24 mouse cellular contexts compared by ENCODE assay signal in the genomic region with DNA sequence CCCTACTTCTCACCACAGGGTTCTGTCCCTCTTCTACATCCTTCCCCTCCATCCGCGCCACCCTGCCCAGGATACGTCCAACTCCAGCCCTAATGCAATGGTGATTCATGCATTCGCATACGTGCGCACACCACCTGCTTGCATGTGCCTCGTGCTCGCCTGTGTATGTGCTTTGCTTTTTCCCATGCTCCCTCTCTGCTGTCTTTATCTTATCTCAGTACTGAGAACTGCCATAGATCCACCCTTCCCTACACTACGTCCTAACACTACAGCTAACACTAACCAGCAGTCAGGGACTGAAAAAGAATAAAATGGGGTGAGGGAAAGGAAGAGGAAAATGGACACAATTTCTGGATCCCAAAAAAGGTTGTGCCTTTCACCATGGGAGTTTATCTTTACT.
DNase-seq lines count a peak whose midpoint lies in the region; ATAC-seq lines count a peak whose summit lies in the region.
"Had no signal": no experiment of that assay in that cellular context is flagged by ENCODE, and none has a peak within 500 bp of the region (broad histone marks: within the 10 kb centered on the region; RNA-seq: fewer than 3 reads in every experiment).

No protein-coding gene starts in this region.

- no peaks in the 10 kb centered on the region for H3K27me3 ChIP-seq in intestine, embryonic 15.5 days (replicated peaks)
- H3K27me3 ChIP-seq in intestine, embryonic 16.5 days (replicated peaks; ENCODE audit: control insufficient read depth, insufficient read depth, low read length) = no peaks in the 10 kb centered on the region
- H3K27me3 ChIP-seq in stomach, embryonic 15.5 days (replicated peaks) = no peaks in the 10 kb centered on the region
- H3K27me3 ChIP-seq: embryonic facial prominence, embryonic 12.5 days; forebrain, embryonic 12.5 days; forebrain, embryonic 15.5 days had no signal

- H3K9me3 ChIP-seq in intestine, embryonic 15.5 days = no peaks in the 10 kb centered on the region
- H3K9me3 ChIP-seq in intestine, embryonic 16.5 days (ENCODE audit: control insufficient read depth, low read length) = no peaks in the 10 kb centered on the region
- no peaks in the 10 kb centered on the region for H3K9me3 ChIP-seq in stomach, embryonic 15.5 days
- H3K9me3 ChIP-seq: embryonic facial prominence, embryonic 12.5 days; embryonic facial prominence, embryonic 15.5 days; forebrain, embryonic 12.5 days; forebrain, embryonic 15.5 days; heart, embryonic 15.5 days; hindbrain, embryonic 15.5 days had no signal

- H3K4me3 ChIP-seq in intestine, embryonic 15.5 days (replicated peaks) = no peak overlapping the region
- no peak overlapping the region for H3K4me3 ChIP-seq in intestine, embryonic 16.5 days (ENCODE audit: low read length)
- no peak overlapping the region for H3K4me3 ChIP-seq in stomach, embryonic 15.5 days (replicated peaks)
- H3K4me3 ChIP-seq: embryonic facial prominence, embryonic 12.5 days; embryonic facial prominence, embryonic 15.5 days; erythroblast, embryonic 14.5 days; forebrain, embryonic 12.5 days; forebrain, embryonic 15.5 days; heart, embryonic 15.5 days; hindbrain, embryonic 15.5 days had no signal

- intact Hi-C loops in gastrocnemius, postnatal 14 days (cut with DNase I; ENCODE audit: low total_unique reads) = no loop called here

- H3K9ac ChIP-seq in intestine, embryonic 15.5 days = no peak overlapping the region
- H3K9ac ChIP-seq in intestine, embryonic 16.5 days (ENCODE audit: low read depth, low read length) = no peak overlapping the region
- H3K9ac ChIP-seq in stomach, embryonic 15.5 days = no peak overlapping the region
- H3K9ac ChIP-seq: embryonic facial prominence, embryonic 12.5 days; embryonic facial prominence, embryonic 15.5 days; forebrain, embryonic 12.5 days; forebrain, embryonic 15.5 days; heart, embryonic 15.5 days; hindbrain, embryonic 15.5 days had no signal

- DNase-seq in yolk sac, embryonic 10.5 days (ENCODE audit: low spot score) = peak; percentile 17
- no peak for DNase-seq in gastrocnemius, postnatal 14 days
- DNase-seq: adrenal gland, adult 2 months; adrenal gland, postnatal 14 days; cerebellum, adult 11 months; cerebellum, adult 2 months; cerebellum, adult 9-11 months; cerebellum, postnatal 25 days; gastrocnemius, postnatal 36 days; heart, postnatal 10 days; heart, postnatal 4 days had no signal

- WGBS in intestine, embryonic 15.5 days = 73% methylated on average over 9 of the region's 9 CpGs
- 75% methylated on average over 9 of the region's 9 CpGs for WGBS in intestine, embryonic 16.5 days
- WGBS in stomach, embryonic 15.5 days = 79% methylated on average over 9 of the region's 9 CpGs

- H3K4me1 ChIP-seq in intestine, embryonic 15.5 days (replicated peaks) = peaks cover 6% of the 10 kb centered on the region; the same call in 1 of the 2 replicates
- 0 out of 2 replicates have a peak, but pooled peaks cover 8% of the 10 kb centered on the region for H3K4me1 ChIP-seq in intestine, embryonic 16.5 days (ENCODE audit: control insufficient read depth, insufficient read depth, low read length)
- H3K4me1 ChIP-seq in stomach, embryonic 15.5 days = no peaks in the 10 kb centered on the region
- H3K4me1 ChIP-seq: forebrain, embryonic 12.5 days; forebrain, embryonic 15.5 days; hindbrain, embryonic 15.5 days had no signal

- ATAC-seq in intestine, embryonic 15.5 days = peak; percentile 90
- peak; percentile 97 for ATAC-seq in intestine, embryonic 16.5 days
- 0 out of 2 replicates have a peak, but pooled peaks have one; percentile 47 for ATAC-seq in stomach, embryonic 15.5 days (ENCODE audit: insufficient read depth, low FRiP score, low read depth)
- ATAC-seq in erythroblast, adult 5-6 weeks (replicated peaks; ENCODE audit: low FRiP score, poor library complexity, severe bottlenecking) = no peak
- ATAC-seq: CD4-positive, CD25-positive, alpha-beta regulatory T cell, adult 4 months; forebrain, embryonic 15.5 days had no signal

- no peaks in the 10 kb centered on the region for H3K36me3 ChIP-seq in intestine, embryonic 15.5 days
- H3K36me3 ChIP-seq in intestine, embryonic 16.5 days (ENCODE audit: control insufficient read depth, insufficient read depth, low read length) = no peaks in the 10 kb centered on the region
- no peaks in the 10 kb centered on the region for H3K36me3 ChIP-seq in stomach, embryonic 15.5 days
- H3K36me3 ChIP-seq: embryonic facial prominence, embryonic 12.5 days; embryonic facial prominence, embryonic 15.5 days; forebrain, embryonic 12.5 days; forebrain, embryonic 15.5 days; heart, embryonic 15.5 days; hindbrain, embryonic 15.5 days had no signal

- no peak overlapping the region for H3K4me2 ChIP-seq in intestine, embryonic 15.5 days (replicated peaks)
- H3K4me2 ChIP-seq in intestine, embryonic 16.5 days (ENCODE audit: low read depth, low read length) = no peak overlapping the region
- H3K4me2 ChIP-seq in stomach, embryonic 15.5 days = no peak overlapping the region
- H3K4me2 ChIP-seq: embryonic facial prominence, embryonic 12.5 days; embryonic facial prominence, embryonic 15.5 days; forebrain, embryonic 12.5 days; forebrain, embryonic 15.5 days; heart, embryonic 11.5 days; heart, embryonic 15.5 days; hindbrain, embryonic 15.5 days had no signal

- H3K27ac ChIP-seq in intestine, embryonic 15.5 days = no peak overlapping the region
- no peak overlapping the region for H3K27ac ChIP-seq in intestine, embryonic 16.5 days (ENCODE audit: low read length)
- H3K27ac ChIP-seq in stomach, embryonic 15.5 days = no peak overlapping the region
- H3K27ac ChIP-seq: embryonic facial prominence, embryonic 12.5 days; embryonic facial prominence, embryonic 15.5 days; forebrain, embryonic 12.5 days; forebrain, embryonic 15.5 days; heart, embryonic 15.5 days; hindbrain, embryonic 15.5 days had no signal
